Mouse (Mus musculus) cerebellum, adult 9-10 months (tissue): Measurements from ENCODE around the gene Kcnj12.

Experiments used
- DNase-seq: peaks from one replicate; pipeline ENCODE4 v3.0.0; 2022

Kcnj12 gene

DNA sequence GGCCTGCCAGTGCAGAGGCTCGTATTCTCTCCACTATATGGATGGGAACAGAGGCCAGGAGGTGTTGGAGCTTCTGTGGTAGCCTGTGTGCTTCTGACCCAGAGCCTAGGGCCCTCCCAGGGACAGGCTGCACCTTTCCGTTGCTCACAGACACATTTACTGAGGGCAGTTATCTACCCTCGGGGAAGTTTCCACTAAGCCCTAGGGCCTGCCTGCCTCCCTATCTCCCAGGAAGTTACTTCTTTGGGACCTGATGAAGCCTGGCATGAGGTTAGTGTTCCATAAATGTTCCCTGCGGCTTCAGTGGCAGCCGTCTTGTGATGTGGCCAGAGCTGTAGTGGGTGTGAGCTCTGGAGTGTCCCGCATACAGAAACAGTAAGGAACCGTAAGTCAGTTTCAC lies 3.2 kb downstream of the Kcnj12 start:
- peak; percentile 64 for DNase-seq

DNA sequence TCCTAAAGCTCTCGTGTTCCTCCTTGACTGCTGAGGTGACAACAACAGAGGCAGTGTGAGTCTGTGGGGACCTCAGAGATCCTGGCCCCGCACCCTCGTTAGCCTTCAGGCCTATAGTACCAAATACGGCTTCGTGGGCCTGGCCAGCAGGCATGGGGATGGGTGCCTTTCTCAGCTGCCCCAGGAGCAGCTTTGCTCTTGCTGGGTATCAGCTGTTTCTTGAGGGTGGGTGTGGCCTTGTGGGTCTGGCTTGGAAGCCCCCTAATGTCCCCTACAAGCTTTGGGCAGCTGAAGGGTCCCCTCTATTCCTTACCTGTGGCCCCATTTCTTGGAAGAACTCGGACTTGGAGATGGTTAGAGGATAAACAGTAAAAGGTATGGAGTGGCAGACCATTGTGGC lies 4.0 kb downstream of the Kcnj12 start:
- no peak for DNase-seq

DNA sequence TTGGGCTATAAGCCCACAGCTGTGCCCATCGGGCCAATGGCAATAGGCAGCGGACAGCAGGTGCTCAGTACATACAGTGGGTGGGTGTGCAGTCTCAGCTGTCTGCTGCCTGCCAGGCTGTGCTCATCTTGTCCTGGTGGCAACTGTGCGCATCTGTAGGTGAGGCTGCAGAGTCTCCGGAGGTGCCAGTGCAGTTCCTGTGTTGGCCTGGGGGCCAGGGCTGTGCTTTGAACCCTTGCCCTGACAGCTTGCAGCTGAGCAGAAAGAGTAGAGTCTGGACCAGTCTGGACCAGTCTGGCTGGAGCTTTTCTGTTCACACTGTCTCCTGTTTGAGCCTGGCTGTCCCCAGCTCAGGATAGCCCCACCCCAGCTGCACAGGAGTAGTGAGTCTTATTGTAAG lies 4.8 kb downstream of the Kcnj12 start:
- DNase-seq, result peak; percentile 68

DNA sequence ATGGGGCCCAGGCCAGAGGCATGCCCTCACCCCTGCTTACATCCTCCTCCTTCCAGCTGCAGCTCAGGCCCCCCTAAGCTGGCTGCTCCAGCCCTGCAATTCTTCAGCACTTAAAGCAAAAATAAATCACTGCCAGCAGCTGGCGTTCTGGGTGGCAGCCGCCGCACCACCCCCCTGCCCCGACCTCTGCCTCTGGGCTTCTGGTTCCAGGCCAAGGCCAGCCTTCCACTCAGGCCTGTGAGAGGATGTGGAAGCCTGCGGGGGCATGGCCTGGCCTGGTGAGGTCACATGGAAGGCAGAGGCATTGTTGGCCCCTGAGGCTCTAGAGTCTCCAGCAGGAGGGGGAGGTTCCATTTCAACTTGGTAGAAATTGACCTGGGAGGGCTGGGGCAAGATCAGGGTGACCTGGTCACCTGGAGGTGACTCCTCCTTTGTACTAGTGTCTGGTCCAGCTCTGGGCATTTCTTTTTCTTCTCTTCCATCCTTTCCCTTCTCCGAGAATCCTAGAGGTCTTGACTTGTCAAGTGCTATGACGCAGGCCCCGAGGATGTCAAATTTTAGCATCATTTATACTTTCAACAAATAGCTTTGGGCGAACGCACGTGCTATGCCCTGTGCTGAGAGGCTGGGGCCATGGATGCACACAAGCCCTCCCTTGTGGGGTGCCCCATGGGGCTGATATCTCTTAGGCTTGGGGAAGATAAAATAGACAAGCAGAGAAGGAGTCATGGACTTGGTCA lies 6.0 kb downstream of the Kcnj12 start:
- DNase-seq, result peak; percentile 70

DNA sequence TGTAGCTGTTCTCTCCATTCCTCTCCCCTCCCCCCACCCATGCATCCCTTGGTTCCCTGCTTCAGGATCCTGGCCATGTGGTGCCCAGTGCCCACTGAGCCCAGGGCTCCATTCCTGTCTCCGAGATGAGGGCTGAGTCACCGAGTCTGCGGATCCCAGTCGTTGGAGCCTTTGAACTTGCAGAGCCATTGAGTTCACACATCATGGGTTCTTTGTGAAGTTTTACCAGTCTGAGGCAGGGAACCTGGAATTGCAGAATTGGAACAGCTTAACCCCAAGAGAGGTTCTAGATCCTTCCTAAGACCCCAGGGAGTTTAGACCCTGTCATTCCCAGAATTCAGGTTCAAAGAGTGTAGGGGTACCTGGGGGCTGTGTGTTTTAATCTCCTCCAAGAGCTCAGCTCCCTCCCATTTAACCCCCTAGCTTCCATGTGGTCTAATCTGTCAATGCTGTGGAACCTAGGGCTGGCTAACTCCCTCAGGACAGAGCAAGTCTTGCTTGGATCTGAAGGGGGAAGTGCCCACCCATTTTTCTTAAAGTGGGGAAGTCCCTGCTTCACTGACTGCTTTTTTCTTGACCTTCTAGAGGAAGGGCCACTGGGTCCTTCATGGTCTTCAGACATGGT lies 6.9 kb downstream of the Kcnj12 start:
- DNase-seq, result peak; percentile 73

DNA sequence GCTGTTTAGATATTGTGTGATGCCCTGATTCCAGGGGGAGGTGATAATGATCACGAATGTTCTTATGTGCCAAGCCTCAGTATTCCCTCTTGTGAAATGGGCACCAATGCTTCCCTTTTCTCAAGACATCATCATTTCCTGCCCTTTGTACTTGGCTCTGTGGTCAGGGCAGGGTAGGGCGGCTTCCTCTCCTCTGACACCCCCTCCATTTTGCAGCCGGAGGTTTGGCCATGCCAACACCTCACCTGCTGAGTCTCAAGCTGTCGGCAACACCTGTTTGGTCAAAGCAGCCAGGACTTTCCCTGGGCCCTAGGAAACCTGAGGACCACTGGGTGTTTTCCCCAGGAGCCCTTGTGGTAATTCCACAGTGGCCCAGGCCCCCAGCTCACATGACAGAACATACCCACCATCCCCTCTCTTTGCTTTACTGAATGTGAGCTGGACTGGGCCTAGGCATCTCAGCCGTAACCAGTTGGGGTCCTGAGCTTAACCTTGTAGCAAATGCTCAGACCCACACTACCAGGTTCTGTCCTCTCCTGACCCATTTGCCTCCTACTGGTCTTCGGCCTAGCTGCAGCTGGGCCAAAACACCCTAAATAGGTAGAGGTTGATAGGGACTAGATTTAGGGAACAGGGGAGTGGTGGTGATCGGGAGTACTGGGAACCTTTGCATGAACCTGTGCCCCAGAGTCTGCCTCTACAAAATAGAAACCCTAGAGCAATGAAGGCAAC lies 7.7 kb downstream of the Kcnj12 start:
- peak; percentile 97 for DNase-seq

DNA sequence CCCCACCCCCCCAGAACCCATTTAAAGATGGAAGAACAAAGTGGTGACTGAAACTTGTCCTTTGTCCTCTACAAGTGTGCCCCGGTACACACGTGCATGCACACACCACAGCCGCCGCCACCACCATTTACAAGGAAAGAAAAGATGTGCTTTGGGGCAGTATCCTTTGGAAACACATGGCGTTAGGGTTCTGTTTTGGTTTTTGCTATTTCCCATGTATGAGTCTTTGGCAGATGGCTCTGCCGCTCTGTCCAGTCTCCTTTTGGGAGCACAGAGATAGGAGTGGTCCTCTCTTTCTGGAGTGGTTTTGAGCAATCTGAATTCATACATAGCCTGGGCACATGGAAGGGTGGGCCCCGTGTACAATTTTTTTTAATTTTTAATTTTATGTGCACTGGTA lies 8.8 kb downstream of the Kcnj12 start:
- peak; percentile 67 for DNase-seq

DNA sequence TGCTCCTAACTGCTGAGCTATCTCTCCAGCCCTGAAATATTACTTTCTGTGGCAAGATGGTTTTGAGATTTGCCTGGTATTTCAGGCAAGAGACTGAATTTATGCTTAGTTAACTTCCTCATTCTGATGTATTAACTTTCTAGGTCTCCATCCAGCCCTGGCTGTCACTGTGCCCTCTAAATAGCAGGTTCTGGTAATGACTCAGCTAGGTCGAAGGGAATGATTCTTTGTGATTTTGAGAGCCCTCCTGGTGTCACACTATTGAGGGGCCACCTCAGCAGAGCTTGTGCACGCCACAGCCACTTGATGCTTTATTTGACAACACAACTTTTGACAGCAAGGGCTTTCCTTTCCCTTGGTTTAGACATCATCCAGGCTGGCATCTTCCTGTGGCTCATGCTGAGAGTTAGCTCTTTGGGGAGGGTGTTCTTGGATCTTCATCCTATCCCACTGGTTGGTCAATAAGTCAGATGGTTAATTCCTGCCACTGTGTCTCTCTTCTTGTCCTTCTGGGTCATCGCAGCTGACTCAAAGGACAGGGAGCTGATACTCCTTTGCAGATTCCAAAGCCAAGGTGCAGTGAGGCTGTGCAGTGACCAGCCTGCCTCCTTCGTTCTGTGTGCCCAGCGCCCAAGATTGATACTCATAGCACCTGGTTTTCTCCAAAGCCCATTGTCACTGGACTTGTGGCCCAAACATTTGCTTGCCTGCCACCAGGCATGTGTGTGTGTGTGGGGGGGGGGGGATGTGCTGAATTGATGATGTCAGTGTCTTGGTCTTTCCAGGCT lies 9.5 kb downstream of the Kcnj12 start:
- DNase-seq, result peak; percentile 71

DNA sequence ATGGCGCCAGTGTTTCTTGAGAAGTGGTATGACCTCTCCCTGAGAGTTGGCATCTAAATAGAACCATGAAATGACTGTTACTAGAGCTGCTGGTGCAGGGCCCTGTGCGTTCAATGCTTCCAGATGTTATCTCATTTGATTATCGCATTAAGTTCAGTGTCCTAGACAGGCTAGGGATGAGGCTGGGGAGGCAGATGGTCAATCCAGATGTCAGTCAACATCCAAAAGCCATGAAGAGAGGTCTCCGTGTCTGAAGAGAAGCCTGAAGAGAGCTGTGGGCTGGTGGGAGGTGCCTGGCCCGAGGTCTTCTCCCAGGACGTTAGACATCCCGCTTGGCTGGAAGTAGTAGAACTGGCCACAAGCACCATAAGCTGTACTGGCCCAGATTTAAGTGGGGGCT lies 10.1 kb downstream of the Kcnj12 start:
- no peak for DNase-seq

DNA sequence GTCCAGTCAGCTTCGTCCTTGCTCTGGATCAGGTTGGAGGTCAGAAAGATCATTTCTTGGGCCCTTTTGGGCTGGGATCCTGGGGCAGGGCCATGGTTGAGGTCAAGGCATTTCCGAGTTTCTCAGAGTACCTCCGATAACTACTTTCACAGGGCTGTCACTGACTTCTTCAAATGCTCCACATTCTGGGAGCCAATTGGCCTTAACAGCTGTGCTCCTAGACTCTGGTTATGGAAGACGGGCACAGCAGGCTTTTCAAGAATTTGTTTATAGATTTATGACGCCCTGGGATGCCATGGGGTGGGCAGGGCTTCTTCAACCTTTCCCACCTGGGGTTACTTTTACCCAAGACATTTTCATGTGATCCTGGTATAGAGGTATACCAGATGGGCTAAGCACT lies 10.8 kb downstream of the Kcnj12 start:
- no peak for DNase-seq

DNA sequence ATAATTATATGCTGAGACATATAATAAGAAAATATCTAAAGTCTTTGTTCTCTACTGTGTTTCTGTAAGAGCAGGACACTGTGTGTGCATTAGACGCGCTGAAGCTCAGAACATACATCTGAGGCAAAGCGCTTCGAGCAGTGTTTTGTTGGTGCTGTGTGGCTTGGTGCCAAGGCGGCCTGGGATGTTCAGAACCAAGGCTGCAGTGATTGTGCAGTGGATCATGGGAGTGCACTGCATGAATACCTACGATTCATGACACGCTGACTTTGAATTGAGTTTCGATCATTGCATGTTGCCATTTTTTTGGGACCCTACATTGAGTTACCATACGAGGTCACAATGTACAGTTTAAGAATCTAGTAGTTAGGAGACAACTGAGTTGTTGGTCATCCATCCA lies 14.3 kb downstream of the Kcnj12 start:
- peak; percentile 54 for DNase-seq

DNA sequence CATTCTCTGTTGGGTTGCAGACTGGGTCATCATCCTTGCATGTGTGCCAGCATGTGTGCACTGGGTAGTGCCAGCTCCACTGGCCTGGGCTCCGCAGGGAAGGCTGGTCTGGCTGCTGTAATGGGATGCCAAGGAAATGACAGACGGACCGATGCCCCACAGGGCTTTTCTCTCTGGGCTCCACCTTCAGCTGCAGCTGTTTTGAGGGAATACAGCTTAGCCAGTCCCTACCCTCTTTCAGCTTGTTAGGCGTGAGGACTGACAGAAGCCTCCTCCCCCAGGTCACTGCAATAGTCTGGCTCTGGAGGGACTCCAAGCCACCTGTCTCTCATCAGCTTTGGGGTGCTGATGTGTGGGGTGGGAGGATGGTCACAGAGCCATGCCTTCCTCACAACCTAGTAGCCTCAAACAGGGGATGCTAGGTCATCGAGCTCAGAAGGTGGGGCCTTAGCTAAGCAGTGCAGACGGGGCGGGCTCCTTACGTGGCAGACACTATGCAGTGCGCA lies 16.0 kb downstream of the Kcnj12 start:
- DNase-seq, result peak; percentile 82

DNA sequence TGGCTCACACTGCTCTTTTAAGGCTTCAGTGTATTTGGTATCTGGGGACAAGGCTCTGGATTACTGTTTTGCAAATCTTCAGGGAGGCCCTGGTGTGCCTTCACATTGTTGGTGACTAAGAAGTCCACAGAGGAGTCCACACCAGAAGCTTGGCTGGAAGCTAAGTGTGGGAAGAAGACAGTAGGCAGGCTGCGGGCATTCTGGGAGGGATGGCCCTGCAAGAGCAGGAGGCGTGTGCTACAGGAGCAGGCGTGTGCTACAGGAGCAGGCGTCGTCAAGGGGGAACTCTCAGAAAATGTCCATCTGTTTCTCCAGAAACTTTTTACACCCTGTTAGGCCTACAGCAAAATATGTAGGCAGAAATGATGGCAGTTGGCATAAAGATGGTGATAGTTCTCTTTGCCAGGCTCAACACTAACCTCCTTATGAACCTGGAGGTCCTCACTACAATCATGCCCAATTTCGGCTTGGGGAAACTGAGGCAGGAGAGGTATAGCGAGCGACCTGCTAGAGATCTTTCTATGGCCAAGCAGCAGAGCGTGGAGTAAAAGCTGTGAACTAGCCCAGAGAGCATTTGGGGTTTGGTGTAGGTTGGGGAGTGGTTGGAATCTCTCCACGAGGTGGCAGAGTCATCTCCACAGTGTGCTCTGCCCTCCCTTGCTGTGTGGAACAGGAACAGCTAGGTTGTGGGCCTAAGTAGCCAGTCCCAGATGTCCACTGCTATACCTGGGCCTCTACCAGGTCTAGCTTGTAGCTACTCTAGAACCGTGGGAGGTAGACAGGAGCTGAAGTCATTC lies 18.7 kb downstream of the Kcnj12 start:
- DNase-seq, result no peak

DNA sequence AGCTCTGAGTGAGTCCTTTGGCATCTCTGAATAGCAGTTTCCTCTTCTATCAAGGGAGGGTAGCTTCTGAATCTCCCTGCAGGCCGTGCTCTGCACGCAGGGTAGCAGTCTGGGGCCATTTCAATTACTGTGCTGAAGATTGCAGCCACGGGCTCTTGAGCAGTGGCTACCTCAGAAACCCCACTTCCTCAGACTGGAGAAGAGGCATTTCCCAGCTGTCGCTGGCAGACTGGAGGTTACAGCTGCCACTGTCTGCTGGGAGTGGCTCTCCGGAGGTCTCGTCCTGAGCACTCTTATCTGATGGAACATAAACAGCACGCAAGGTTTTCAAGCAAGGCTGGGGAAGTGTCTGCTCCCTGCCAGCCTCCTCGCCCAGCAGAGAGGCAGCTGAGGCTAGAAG lies 20.2 kb downstream of the Kcnj12 start:
- no peak for DNase-seq

DNA sequence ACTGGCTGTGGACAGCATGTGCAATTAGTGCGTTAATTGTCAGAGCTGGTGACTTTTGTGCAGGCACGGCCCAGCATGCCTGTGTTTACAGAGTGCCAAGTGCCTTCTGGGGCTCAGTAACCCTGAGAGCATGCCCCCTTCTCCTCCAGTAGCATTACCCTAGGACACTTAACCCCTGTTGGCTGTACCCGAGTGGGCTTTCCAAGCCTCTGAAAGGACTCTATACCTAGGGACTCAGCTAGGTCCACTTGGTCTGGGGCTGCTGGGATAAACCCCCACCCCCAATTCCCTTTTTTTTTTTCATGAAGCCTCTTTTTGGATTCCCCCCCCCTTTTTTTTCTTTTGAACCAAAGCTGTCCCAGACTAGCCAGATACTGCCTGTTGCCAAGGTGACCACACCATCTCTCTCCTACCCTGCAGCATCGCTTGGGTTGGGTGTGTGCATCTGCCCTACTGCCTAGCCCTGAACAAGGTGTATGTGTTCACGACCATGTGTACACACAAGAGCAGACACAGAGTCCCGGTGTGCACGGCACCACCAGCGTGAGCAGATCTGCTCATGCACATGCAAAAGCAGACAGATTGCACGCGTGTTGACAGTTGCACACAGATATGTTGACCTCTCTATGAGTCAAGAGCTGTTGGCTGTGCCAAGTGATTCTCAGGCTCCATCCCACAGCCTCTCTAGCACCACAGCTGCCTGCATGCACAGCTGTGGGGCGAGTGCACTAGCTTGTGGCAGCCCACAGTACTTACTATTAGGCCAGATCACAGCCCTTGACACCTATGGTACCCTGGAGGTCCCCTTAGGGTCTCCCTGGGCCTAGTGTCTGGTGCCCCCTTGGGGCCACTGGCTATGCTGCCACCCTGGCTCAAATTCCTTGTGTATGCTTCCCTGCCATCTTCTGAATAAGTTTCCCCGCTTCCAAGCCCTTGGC lies 21.0 kb downstream of the Kcnj12 start:
- DNase-seq, result no peak

DNA sequence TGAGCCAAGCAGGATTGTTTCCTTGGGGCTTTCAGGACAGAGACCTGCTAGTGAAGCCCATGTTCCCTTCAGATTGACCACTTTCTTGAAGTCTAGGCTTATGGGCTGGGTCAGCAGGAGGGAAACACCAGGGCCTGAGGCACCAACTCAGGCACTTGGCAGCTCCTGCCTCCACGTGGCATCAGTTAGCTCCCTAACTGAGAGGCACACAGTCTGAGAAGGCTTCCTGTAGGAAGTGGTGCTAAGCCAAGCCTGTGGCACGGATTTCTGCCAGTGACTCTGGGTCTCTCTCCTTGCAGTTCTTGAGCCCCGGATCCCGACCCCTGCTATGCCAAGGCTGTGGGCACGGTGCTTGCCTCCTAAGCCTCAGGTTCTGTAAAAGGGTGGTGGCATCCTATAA lies 22.4 kb downstream of the Kcnj12 start:
- DNase-seq, result no peak

DNA sequence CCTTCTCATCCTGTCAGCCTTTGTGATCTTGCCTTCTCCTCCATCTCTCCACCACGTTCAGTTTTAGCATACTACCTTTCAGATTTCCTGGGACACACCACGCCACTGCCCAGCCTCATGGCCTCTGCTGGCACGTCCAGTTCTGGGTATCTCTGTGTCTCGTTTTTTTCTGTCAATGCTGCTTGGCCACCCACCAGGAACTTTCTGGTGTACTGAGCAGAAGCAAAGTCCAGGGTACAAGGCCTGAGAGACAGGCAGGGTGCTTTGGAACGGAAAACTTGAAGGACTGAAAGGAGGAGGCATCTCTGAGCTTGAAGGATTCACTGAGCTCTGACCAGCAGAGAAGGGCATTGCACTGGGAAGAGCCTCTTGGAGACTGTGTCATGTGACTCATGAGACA lies 25.1 kb downstream of the Kcnj12 start:
- no peak for DNase-seq

DNA sequence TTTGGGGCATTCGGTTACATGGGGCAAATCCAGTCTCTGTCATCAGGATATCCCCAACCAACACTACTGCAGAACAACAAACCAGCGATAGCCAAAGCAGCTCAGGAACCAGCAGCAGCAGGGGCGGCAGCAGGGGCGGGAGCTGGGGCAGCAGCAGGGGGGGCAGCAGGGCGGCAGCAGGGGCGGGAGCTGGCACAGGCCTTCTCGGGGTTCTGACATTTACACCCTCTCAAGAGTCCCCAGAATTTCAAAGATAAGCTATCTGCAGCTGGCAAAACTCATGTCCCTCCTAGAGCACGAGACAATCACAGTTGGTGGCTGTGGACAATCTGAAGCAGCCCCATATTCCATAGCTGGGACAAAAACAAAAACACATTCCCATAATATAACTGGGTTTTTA lies 28.8 kb downstream of the Kcnj12 start:
- no peak for DNase-seq

DNA sequence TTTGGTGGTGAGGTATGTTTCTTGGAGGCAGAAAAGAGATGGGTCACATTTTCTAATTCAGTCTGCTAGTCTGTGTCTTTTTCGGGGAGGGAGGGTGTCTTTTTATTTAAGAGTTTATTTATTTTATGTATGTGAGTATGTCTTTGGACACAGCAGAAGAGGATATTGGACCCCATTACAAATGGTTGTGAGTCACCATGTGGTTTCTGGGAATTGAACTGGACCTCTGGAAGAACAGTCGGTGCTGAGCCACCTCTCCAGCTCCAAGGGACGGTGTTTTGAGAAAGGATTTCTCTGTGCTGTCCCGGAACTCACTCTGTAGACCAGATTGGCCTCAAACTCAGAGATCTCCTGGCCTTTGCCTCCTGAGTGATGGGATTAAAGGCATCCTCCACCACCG lies 34.5 kb downstream of the Kcnj12 start:
- DNase-seq, result no peak

DNA sequence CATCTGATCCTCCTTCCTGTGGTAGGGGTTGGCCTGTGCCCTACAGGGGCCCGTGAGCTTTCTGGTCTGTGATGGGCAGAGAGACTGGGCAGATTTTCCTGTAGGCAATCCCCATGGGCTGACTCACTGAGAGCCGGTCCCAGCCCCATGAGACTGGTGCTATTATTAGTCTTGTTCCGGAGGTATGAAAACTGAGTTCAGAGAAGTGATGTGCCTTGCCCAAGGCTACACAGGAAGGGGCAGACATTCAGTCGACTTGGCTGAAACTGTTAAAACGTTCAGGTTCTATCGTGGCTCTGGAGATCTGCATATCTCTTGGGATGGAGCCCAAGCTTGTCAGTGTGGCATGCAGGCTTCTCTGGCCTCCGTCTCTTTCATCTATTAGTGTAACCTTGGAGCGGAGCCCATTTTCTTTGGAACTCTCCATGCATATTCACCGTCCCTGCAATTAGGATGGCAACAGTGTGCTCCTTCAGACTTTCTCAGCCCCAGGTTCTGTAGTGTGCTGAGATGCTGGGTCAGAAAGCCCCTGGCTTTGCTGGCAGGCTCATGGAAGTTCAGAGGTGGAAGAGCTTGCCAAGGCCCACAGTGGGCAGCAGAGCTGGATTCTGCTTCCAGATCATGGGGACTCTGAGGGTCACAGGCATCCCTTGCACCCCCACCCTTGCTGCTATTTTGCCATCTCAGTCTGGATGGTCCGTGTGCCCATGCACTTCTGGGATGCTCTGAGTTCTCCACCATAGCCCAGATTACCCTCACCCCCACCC lies 37.5 kb downstream of the Kcnj12 start:
- DNase-seq, result peak; percentile 75
